Mouse (Mus musculus): ENCODE results near the gene Nr1d1. TPM values are rescaled to one million over a fixed set of nuclear protein-coding genes. Genes with fewer than 3 reads are reported as not detected.

Nr1d1 gene
- polyA plus RNA-seq, 1 experiment from 2014 or later, result 7.5 TPM

DNA sequence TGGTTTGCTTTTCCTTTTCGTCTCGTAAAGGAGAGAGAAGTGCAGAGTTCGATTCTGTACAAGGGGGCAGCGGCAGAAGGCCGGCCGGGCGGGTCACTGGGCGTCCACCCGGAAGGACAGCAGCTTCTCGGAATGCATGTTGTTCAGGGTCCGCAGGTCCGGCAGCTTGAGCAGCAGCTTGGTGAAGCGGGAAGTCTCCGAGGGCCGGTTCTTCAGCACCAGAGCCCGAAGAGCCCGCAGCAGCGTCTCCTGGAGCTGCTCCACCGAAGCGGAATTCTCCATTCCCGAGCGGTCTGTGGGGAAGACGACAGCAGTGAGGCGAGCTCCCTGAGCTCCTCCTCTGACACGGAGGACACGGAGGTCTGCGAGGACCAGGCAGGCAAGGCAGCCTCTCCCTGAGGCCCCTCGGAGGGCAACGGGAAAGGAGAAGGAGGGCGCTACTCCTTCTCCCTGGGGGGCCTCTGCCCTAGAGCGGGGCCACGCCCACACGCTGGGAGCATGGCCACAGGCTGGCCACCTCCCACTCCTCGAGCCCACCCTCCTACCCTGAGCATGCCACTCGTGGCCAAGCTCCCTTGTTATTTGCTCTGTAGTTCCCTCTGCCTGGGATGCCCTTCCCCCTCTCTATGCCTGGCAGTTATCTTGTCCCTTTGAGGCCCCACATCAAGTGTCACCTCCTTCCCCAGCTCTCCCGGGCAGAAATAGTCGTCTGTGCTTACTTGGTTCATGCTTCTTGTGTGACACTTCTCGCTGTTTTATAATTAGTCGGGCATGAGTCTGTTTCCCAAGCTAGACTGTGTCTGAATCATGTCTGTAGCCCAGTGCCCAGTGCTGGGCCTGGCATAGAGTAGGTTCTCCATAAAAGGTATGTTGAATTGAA, 6.8 kb downstream of the Nr1d1 start:
- Histone ChIP-seq H3K9ac (peak overlapping the region; percentile 53), H3K36me3 (peaks cover 39% of the 10 kb centered on the region), H3K27me3 (no peaks in the 10 kb centered on the region), H3K27ac (peak overlapping the region; percentile 95), H3K4me2 (peak overlapping the region; percentile 61), H3K4me3 (peak overlapping the region; percentile 42), H3K4me1 (replicated peaks) (peaks cover 93% of the 10 kb centered on the region), H3K9me3 (replicated peaks) (no peaks in the 10 kb centered on the region)
- 15% methylated on average over 36 of the region's 39 CpGs for WGBS
- peak; percentile 25 for ATAC-seq (replicated peaks; ENCODE audit: insufficient number of reproducible peaks, insufficient read depth, low FRiP score, low read depth)

DNA sequence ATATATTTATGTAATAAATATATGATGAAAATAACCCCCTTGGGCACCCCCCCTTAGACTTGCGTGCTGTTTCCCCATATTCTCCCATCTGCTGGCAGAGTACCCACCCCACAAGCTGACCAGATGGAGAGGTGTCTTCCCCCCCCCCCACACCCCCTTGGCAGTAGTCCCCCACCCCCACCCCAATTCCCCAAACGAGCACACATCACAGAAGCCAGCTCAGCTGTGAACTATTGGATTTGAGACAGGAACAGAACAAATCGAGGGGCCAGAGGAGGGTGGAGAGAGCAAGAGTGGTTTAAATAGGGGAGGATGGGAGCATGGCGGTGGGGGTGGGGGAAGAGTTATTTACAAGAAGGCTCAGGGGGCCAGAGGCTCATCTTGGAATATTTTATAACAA, 7.4 kb downstream of the Nr1d1 start:
- Histone ChIP-seq H3K9me3 (replicated peaks) (no peaks in the 10 kb centered on the region), H3K4me2 (peak overlapping the region; percentile 61), H3K36me3 (peaks cover 46% of the 10 kb centered on the region), H3K27ac (peak overlapping the region; percentile 95), H3K27me3 (no peaks in the 10 kb centered on the region), H3K4me1 (replicated peaks) (peaks cover 94% of the 10 kb centered on the region), H3K4me3 (peak overlapping the region; percentile 42), H3K9ac (peak overlapping the region; percentile 53)
- WGBS, result 13% methylated on average over 4 of the region's 4 CpGs
- no peak for ATAC-seq (replicated peaks; ENCODE audit: insufficient number of reproducible peaks, insufficient read depth, low FRiP score, low read depth)

DNA sequence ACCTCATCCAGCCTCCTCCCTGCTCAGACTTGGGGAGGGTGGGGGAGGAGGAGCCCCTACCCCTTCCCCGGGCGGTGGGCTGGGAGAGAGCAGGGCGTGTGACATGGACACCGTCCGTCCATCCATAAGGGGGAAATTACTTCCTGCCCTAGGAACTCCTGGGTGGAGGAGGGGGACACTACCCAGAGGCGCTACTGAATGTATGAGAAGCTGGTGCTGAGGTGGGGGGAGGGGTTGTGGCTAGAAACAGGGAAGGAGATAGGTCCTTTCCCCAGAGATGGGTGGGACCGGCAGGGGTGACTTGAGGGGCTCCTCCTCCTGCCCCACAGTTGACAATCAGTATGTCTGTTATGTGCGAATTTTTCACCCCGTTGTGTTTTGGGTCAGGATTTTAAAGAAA, 7.9 kb downstream of the Nr1d1 start:
- Histone ChIP-seq H3K9me3 (replicated peaks) (no peaks in the 10 kb centered on the region), H3K9ac (0 out of 2 replicates have a peak overlapping the region, but pooled peaks have one; percentile 9), H3K27me3 (no peaks in the 10 kb centered on the region), H3K4me2 (peak overlapping the region; percentile 61), H3K27ac (peak overlapping the region; percentile 95), H3K36me3 (peaks cover 50% of the 10 kb centered on the region), H3K4me1 (replicated peaks) (peaks cover 92% of the 10 kb centered on the region), H3K4me3 (peak overlapping the region; percentile 42; the same call in 1 of the 2 replicates)
- WGBS, result 17% methylated on average over 9 of the region's 9 CpGs
- ATAC-seq (replicated peaks; ENCODE audit: insufficient number of reproducible peaks, insufficient read depth, low FRiP score, low read depth), result no peak; the same call in 1 of the 2 replicates

DNA sequence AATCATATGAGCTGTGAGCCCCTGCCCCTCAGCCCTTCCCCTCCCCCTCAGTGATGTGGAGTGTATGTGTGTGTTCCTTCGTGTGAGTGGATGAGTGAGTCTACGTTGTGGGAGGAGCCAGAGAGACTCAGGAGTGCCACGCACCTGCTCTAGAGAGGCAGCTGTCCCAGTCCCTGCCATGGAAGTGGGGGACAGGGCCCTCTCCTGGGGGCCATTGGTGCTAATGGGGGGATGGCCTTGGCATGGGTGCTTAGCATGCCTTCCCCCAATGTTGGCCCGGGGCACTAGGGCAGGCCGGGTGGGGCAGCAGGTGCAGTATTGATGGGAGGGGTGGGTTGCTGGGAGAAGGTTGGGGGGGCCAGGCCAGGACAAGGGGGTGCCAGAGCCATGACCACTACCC, 8.3 kb downstream of the Nr1d1 start:
- peaks cover 87% of the 10 kb centered on the region for H3K4me1 ChIP-seq (replicated peaks)
- no peaks in the 10 kb centered on the region for H3K27me3 ChIP-seq
- 53% methylated on average over 5 of the region's 5 CpGs for WGBS
- ATAC-seq (replicated peaks; ENCODE audit: insufficient number of reproducible peaks, insufficient read depth, low FRiP score, low read depth), result 0 out of 2 replicates have a peak, but pooled peaks have one; percentile 3
- peaks cover 55% of the 10 kb centered on the region for H3K36me3 ChIP-seq
- no peak overlapping the region for H3K9ac ChIP-seq
- H3K4me3 ChIP-seq, result no peak overlapping the region
- H3K27ac ChIP-seq, result peak overlapping the region; percentile 95
- H3K4me2 ChIP-seq, result peak overlapping the region; percentile 31; the same call in 1 of the 2 replicates
- H3K9me3 ChIP-seq (replicated peaks), result no peaks in the 10 kb centered on the region

DNA sequence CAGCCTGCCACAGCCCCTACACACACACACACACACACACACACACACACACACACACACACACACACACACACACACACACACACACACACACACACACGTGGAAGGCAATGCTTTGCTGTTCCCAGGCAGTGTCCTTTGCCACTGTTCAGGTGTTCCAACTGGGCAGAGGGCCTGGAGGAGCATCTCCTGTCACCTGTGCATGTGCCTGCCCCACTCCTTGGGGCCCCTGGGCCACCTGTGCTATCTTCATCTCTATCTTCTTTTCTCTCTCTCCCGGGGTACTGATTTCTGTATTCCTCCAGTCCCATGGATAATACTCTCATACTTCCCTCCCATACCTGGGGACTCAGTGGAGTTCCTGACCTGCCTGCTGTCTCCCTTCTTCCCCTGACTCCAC, 8.8 kb downstream of the Nr1d1 start:
- no peaks in the 10 kb centered on the region for H3K9me3 ChIP-seq (replicated peaks)
- H3K27me3 ChIP-seq, result no peaks in the 10 kb centered on the region
- peaks cover 57% of the 10 kb centered on the region for H3K36me3 ChIP-seq
- 23% methylated on average over 2 of the region's 2 CpGs for WGBS
- no peak for ATAC-seq (replicated peaks; ENCODE audit: insufficient number of reproducible peaks, insufficient read depth, low FRiP score, low read depth)
- H3K27ac ChIP-seq, result peak overlapping the region; percentile 95
- H3K9ac ChIP-seq, result no peak overlapping the region
- H3K4me1 ChIP-seq (replicated peaks), result peaks cover 83% of the 10 kb centered on the region
- H3K4me2 ChIP-seq, result no peak overlapping the region
- no peak overlapping the region for H3K4me3 ChIP-seq

DNA sequence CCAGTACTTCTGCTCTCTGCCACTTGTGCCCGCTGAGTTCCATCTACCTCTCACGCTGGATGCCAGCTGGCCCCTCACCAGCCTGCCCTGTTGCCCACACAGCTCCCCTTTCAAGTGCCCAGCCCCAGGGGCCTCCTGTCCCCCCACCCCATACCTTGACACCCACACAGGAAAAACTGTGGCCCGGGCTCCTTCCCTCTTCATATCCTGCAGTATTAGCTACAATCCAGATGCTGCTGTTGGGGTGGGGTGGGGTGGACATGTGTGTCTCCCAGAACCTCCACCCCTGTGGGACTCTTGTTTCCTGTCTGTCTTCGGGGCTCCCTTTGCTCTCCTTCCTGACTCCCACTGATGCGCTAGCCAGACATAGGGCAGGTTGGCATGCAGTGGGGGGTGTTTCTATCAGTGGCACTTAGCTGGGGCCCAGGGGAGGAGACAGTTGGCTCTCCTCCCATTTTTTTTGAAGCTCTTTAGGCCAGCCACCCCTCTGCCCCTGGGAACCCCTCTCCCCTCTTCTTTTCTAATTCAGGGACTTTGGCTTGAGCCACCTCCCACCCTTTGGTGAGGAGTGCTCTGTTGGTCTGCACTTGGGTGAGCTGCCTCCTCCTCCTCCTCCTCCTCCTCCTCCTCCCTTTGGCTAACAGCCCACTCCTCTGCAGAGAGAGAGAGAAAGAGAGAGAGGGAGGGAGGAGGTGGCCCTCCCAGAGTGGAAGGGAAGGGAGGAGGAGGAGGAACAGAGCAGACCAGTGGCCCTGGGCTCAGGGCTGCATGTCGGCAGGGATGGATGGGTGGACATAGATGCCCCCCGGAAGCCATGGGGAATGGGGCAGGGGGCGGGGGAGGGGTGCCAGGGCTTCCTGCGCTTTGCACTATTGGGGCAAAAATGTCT, 9.5 kb downstream of the Nr1d1 start:
- peak; percentile 21; the same call in 1 of the 2 replicates for ATAC-seq (replicated peaks; ENCODE audit: insufficient number of reproducible peaks, insufficient read depth, low FRiP score, low read depth)
- no peaks in the 10 kb centered on the region for H3K27me3 ChIP-seq
- no peak overlapping the region for H3K4me3 ChIP-seq
- H3K27ac ChIP-seq, result peak overlapping the region; percentile 95
- peaks cover 76% of the 10 kb centered on the region for H3K4me1 ChIP-seq (replicated peaks)
- H3K4me2 ChIP-seq, result peak overlapping the region; percentile 19; the same call in 1 of the 2 replicates
- no peaks in the 10 kb centered on the region for H3K9me3 ChIP-seq (replicated peaks)
- H3K9ac ChIP-seq, result peak overlapping the region; percentile 19; the same call in 1 of the 2 replicates
- peaks cover 59% of the 10 kb centered on the region for H3K36me3 ChIP-seq
- 35% methylated on average over 9 of the region's 9 CpGs for WGBS

DNA sequence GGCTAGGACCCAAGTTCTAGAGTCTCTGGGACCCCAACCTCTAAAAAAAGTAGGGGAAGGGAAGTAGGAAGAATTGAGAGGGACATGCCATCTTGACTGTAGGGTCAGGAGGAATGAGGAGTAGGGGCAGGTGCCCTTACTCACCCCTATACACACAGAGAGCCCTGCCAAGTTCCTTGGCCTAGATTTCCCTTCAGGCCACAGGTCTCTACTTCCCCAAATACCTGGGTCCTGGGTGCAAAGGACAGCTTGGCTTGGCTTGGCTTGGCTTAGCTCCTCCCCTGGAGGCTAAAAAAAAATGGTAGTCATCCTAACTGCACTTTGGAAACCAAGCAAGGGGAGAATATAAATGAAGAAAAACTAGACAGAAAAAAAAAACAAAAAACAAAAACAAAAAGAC, 10.4 kb downstream of the Nr1d1 start:
- H3K27ac ChIP-seq, result peak overlapping the region; percentile 95
- no peaks in the 10 kb centered on the region for H3K9me3 ChIP-seq (replicated peaks)
- peaks cover 67% of the 10 kb centered on the region for H3K4me1 ChIP-seq (replicated peaks)
- ATAC-seq (replicated peaks; ENCODE audit: insufficient number of reproducible peaks, insufficient read depth, low FRiP score, low read depth), result no peak
- H3K4me3 ChIP-seq, result no peak overlapping the region
- H3K36me3 ChIP-seq, result peaks cover 60% of the 10 kb centered on the region
- no peaks in the 10 kb centered on the region for H3K27me3 ChIP-seq
- H3K9ac ChIP-seq, result no peak overlapping the region
- no peak overlapping the region for H3K4me2 ChIP-seq

DNA sequence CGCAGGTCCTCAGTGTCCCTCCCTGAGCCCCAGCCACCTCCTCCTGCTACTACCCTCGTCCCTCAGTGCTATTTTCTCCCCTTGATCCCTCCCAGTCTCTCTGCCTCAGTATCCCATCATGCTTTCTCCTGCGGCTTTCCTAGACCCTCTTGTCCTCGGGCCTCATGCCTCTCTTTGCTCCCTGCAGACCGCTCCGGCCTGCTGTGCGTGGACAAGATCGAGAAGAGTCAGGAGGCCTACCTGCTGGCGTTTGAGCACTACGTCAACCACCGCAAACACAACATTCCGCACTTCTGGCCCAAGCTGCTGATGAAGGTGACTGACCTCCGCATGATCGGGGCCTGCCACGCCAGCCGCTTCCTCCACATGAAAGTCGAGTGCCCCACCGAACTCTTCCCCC, 11.0 kb downstream of the Nr1d1 start:
- no peaks in the 10 kb centered on the region for H3K9me3 ChIP-seq (replicated peaks)
- H3K9ac ChIP-seq, result no peak overlapping the region
- ATAC-seq (replicated peaks; ENCODE audit: insufficient number of reproducible peaks, insufficient read depth, low FRiP score, low read depth), result no peak
- H3K4me1 ChIP-seq (replicated peaks), result peaks cover 60% of the 10 kb centered on the region
- no peaks in the 10 kb centered on the region for H3K27me3 ChIP-seq
- H3K36me3 ChIP-seq, result peaks cover 58% of the 10 kb centered on the region
- no peak overlapping the region for H3K4me3 ChIP-seq
- no peak overlapping the region for H3K4me2 ChIP-seq
- 76% methylated on average over 18 of the region's 18 CpGs for WGBS
- H3K27ac ChIP-seq, result peak overlapping the region; percentile 16; the same call in 1 of the 2 replicates

DNA sequence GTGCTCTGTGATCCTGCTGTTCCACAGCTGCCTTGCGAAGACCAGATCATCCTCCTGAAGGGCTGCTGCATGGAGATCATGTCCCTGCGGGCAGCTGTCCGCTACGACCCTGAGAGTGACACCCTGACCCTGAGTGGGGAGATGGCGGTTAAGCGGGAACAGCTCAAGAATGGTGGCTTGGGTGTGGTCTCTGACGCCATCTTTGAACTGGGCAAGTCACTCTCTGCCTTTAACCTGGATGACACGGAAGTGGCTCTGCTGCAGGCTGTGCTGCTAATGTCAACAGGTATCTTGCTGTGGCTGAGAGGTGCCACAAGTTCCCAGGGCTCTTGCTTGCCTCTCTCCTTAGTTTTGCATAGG, 11.7 kb downstream of the Nr1d1 start:
- Histone ChIP-seq H3K4me3 (no peak overlapping the region), H3K27ac (peak overlapping the region; percentile 12; the same call in 1 of the 2 replicates), H3K9me3 (replicated peaks) (no peaks in the 10 kb centered on the region), H3K36me3 (peaks cover 62% of the 10 kb centered on the region), H3K27me3 (no peaks in the 10 kb centered on the region), H3K4me2 (no peak overlapping the region), H3K4me1 (replicated peaks) (peaks cover 54% of the 10 kb centered on the region), H3K9ac (no peak overlapping the region)
- ATAC-seq (replicated peaks; ENCODE audit: insufficient number of reproducible peaks, insufficient read depth, low FRiP score, low read depth), result no peak
- 82% methylated on average over 8 of the region's 8 CpGs for WGBS

DNA sequence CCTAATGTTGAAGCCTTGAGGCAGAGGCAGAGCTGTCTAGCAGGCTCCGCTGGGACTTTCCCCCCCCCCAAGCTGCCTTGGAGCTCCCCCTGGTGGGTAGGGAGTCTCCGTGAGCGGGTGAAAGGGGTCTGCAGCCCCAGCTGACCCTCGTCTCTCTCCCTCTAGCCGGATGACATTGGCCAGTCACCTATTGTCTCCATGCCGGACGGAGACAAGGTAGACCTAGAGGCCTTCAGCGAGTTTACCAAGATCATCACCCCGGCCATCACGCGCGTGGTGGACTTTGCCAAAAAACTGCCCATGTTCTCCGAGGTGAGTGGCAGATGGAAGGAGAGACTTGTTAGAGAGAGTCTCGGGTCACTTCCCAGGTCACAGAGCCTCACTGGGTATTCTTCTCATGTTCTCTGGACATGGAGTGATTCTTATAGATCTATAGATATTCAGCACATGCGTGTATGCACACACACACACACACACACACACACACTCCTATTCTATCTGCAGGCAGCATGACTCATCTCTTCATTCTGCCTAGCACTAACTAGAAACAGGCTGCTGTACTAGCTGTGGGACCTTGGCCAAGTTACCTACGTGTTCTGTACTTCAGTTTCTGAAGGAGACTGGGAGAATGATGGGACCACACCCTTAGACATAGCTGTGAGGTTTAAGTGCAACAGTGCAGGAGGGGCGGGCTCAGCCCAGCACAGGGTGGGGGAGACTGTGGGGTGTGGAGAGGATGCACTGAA, 12.2 kb downstream of the Nr1d1 start:
- peak overlapping the region; percentile 33; the same call in 1 of the 2 replicates for H3K27ac ChIP-seq
- no peaks in the 10 kb centered on the region for H3K9me3 ChIP-seq (replicated peaks)
- H3K4me3 ChIP-seq, result no peak overlapping the region
- no peak for ATAC-seq (replicated peaks; ENCODE audit: insufficient number of reproducible peaks, insufficient read depth, low FRiP score, low read depth)
- peaks cover 49% of the 10 kb centered on the region for H3K4me1 ChIP-seq (replicated peaks)
- no peak overlapping the region for H3K4me2 ChIP-seq
- H3K36me3 ChIP-seq, result peaks cover 66% of the 10 kb centered on the region
- no peaks in the 10 kb centered on the region for H3K27me3 ChIP-seq
- H3K9ac ChIP-seq, result no peak overlapping the region
- WGBS, result 56% methylated on average over 17 of the region's 17 CpGs

All from heart, embryonic 15.5 days (tissue).